Mouse (Mus musculus): ENCODE results near the gene Olfr867. TPM values are rescaled to one million over a fixed set of nuclear protein-coding genes. Genes with fewer than 3 reads are reported as not detected.

Olfr867 gene
- polyA plus RNA-seq (2016; fragmentation: Nextera tagmentation; extraction: Ambion mirVana) = not detected in 2 replicates

DNA sequence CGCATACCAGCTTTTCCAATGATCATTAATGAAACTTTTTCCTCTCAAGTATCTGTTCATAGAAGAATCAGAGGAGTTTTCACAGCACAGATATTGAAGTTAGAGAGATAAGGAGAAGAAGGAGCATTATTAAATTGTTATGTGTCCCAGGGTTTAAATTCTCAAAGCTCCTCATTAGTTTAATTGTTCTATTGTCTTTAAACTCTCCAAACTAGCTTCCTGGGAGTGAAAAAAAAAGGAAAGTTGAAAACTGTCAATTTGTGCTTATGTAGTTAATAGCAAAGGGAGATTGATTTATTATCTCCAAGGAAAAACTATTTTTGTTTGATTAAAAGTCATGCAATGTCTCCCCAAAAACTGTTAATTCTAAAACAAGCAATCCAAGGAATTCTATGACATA is at the start of gene Olfr867:
Olfr867 (minus strand) TSS at position 101 of the 400 bp plus-strand sequence.
- WGBS = 81% methylated on average over 1 of the region's 1 CpGs
- no peaks in the 10 kb centered on the region for H3K36me3 ChIP-seq (replicated peaks)
- no peak within 1 kb of the TSS for H3K9ac ChIP-seq
- peaks cover 10% of the 10 kb centered on the region for H3K9me3 ChIP-seq
- H3K27me3 ChIP-seq = no peaks in the 10 kb centered on the region
- H3K4me3 ChIP-seq (replicated peaks) = no peak within 1 kb of the TSS
- no peaks in the 10 kb centered on the region for H3K4me1 ChIP-seq
- no peak within 1 kb of the TSS for H3K27ac ChIP-seq
- ATAC-seq (ENCODE audit: low FRiP score) = no peak
- H3K4me2 ChIP-seq = no peak within 1 kb of the TSS

DNA sequence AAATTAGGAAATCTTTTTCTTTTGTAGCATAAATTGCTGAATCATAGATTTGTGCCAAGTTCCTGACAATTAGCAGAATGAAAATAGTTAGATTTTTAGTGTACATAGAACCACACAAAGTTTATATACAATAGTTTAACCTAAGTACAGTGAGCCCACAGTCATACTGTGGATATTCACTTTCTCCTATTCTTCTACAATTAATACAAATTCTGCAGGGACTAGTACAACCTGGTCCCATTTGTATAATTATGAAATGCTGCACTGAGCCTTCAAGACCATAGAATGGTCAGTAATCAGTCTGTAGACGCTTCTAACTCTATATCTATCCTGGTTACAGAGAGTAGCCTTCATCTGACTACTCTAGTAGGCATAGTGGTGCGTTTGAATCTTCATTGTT is 41.0 kb upstream of the Olfr867 start, which contains the start of gene Olfr868:
Olfr868 (plus strand) TSS at position 301 of the 400 bp plus-strand sequence.
- no peak within 1 kb of the TSS for H3K4me3 ChIP-seq (replicated peaks)
- WGBS = 46% methylated on average over 2 of the region's 2 CpGs
- no peak within 1 kb of the TSS for H3K27ac ChIP-seq
- H3K9ac ChIP-seq = no peak within 1 kb of the TSS
- H3K9me3 ChIP-seq = peaks cover 8% of the 10 kb centered on the region
- ATAC-seq (ENCODE audit: low FRiP score) = no peak
- no peaks in the 10 kb centered on the region for H3K36me3 ChIP-seq (replicated peaks)
- no peak within 1 kb of the TSS for H3K4me2 ChIP-seq
- H3K27me3 ChIP-seq = no peaks in the 10 kb centered on the region
- no peaks in the 10 kb centered on the region for H3K4me1 ChIP-seq

DNA sequence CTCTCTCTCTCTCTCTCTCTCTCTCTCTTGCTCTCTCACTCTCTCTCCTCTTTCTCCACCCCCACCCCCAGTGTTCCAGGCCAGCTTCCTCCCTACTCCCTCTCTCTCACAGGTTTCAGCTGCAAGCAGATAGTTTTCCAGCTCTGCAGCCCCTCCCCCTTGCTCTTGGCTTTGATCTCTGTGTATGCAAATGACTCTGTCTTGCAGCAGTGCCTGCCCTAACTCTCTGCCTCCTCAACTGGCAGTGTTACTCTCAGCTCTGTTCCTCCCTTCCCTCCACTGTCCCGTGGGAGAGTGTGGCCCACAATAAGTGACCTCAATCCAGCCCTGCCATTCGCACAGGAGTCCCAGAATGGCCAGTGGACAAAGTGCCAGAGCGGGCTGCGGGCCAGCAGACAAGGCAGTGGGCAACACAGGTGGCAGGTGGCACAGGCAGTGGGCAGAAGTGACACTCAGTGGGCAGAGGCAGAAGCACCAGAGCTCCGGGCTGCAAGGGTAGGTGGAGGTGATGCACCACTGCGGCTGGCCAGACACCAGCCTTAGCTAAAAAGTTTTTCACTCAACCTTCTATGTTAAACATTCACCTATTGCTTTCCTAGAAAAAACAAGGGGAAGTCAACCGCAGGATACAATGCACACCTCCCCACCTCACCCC is 16.3 kb upstream of the Olfr867 start:
- H3K27me3 ChIP-seq = no peaks in the 10 kb centered on the region
- H3K27ac ChIP-seq = no peak overlapping the region
- H3K4me2 ChIP-seq = no peak overlapping the region
- no peaks in the 10 kb centered on the region for H3K36me3 ChIP-seq (replicated peaks)
- ATAC-seq (ENCODE audit: low FRiP score) = no peak
- no peak overlapping the region for H3K9ac ChIP-seq
- peaks cover 43% of the 10 kb centered on the region for H3K9me3 ChIP-seq
- H3K4me1 ChIP-seq = no peaks in the 10 kb centered on the region
- 76% methylated on average over 7 of the region's 7 CpGs for WGBS
- no peak overlapping the region for H3K4me3 ChIP-seq (replicated peaks)

DNA sequence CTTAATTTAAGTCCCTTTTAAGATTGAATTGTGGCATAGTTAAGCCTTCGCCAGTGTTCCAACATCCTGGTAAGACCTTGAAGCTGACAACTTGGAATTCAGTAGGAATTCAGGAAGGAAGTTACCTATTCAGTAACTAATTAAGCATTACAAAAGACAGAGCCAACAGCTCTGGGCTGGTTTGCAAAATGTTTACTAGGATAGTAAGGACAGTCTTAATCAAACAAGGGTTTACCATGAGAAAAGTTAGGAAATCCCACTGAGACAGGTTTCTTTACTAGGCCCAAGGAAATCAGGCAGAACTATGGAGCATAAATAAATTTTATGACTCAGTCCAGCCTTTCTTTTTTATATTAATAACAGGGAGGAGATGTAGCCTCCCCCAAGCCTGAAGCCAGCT is 13.9 kb upstream of the Olfr867 start:
- Histone ChIP-seq H3K9ac (no peak overlapping the region), H3K36me3 (replicated peaks) (no peaks in the 10 kb centered on the region), H3K9me3 (peaks cover 37% of the 10 kb centered on the region), H3K4me2 (no peak overlapping the region), H3K4me1 (no peaks in the 10 kb centered on the region), H3K27me3 (no peaks in the 10 kb centered on the region), H3K4me3 (replicated peaks) (no peak overlapping the region), H3K27ac (no peak overlapping the region)
- ATAC-seq (ENCODE audit: low FRiP score) = no peak
- WGBS = 91% methylated on average over 1 of the region's 1 CpGs

DNA sequence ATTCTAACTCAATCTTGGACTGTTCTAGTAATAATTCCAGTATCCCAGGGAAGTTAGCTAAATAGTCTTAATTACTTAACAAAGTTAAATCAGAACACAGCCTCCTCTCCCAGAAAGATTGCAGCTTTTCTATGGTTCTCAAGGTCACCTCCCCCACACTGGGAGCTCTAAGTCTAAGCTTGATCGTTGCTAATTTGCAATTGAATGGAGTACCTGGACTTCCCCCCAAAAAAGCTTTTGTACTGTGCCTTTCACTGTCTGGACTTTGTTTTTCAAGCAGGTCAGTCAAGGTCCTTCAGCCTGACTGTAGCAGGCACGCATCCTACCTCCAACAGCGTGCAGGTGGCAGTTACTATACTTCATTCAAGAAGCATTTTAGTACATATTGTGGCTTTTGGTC is 12.9 kb upstream of the Olfr867 start:
- WGBS = 72% methylated on average over 3 of the region's 3 CpGs
- H3K9me3 ChIP-seq = peaks cover 31% of the 10 kb centered on the region
- ATAC-seq (ENCODE audit: low FRiP score) = no peak

DNA sequence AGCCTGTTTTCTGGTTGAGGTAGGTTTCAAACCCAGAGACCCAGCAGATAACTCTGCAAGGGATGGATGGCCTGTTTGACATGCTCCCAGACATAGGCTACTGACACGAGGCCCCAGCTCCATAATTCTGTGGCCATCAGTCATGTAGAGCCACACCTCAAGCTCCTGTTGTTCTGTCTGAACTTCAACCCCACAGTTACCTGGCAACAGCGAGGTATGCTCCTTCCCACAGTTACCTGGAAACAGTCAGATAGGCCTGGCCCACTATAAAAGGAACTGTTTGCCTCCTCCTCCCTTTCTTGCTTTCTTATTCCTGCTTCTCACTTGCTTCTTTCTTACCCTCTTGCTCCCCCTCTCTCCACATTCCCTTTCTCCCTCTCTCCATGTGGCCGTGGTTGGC is 9.4 kb downstream of the Olfr867 start:
- 78% methylated on average over 3 of the region's 3 CpGs for WGBS
- no peak overlapping the region for H3K4me2 ChIP-seq

More for the DNA sequence above, 12.9 kb upstream of the Olfr867 start:
- no peaks in the 10 kb centered on the region for H3K4me1 ChIP-seq
- H3K4me3 ChIP-seq (replicated peaks) = no peak overlapping the region
- no peaks in the 10 kb centered on the region for H3K27me3 ChIP-seq
- H3K4me2 ChIP-seq = no peak overlapping the region
- no peaks in the 10 kb centered on the region for H3K36me3 ChIP-seq (replicated peaks)
- no peak overlapping the region for H3K27ac ChIP-seq
- no peak overlapping the region for H3K9ac ChIP-seq

DNA sequence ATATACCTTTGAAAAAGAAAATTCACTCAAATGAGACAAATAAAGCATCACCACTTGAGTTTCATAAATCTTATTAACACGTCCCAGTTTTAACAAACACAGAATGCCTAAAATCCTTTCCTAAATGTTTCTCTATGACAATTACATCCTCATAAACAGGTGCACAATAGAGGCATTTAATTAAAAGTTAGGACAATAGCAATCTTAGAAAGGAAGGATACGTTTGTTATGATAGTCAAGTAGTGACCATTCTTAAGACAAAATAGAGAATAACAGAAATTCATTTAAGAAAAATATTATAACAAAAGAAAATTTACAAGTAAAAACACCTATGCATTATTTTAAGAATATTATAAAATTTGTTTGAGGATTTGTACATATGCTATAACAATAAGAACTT is 29.4 kb downstream of the Olfr867 start, which contains the start of gene Olfr866:
Olfr866 (minus strand) TSS at position 101 of the 400 bp plus-strand sequence.
- 81% methylated on average over 2 of the region's 2 CpGs for WGBS
- Histone ChIP-seq H3K4me2 (no peak within 1 kb of the TSS), H3K4me1 (no peaks in the 10 kb centered on the region), H3K27ac (no peak within 1 kb of the TSS), H3K9me3 (0 out of 2 replicates have a peak, but pooled peaks cover 3% of the 10 kb centered on the region), H3K27me3 (no peaks in the 10 kb centered on the region), H3K36me3 (replicated peaks) (no peaks in the 10 kb centered on the region), H3K9ac (no peak within 1 kb of the TSS), H3K4me3 (replicated peaks) (no peak within 1 kb of the TSS)
- ATAC-seq (ENCODE audit: low FRiP score) = no peak

More for the DNA sequence above, 9.4 kb downstream of the Olfr867 start:
- Histone ChIP-seq H3K9me3 (peaks cover 21% of the 10 kb centered on the region), H3K36me3 (replicated peaks) (no peaks in the 10 kb centered on the region), H3K4me1 (no peaks in the 10 kb centered on the region), H3K4me3 (replicated peaks) (no peak overlapping the region), H3K27ac (no peak overlapping the region), H3K9ac (no peak overlapping the region), H3K27me3 (no peaks in the 10 kb centered on the region)
- no peak for ATAC-seq (ENCODE audit: low FRiP score)

Small RNA genes lying within 50 kb of the gene (microRNA-seq; reads per million reads assigned to microRNA genes)
- gene Gm26231 (not detected), gene Gm44395 (not detected)

Other genes starting within 250 kb of the Olfr867 start
- not detected in 2 replicates for gene Olfr860, start 207.8 kb downstream of the Olfr867 start, polyA plus RNA-seq (2016; fragmentation: Nextera tagmentation; extraction: Ambion mirVana)
- gene Olfr862, start 169.6 kb downstream of the Olfr867 start, polyA plus RNA-seq (2016; fragmentation: Nextera tagmentation; extraction: Ambion mirVana) = not detected in 2 replicates
- gene Olfr77, start 140.7 kb downstream of the Olfr867 start, polyA plus RNA-seq (2016; fragmentation: Nextera tagmentation; extraction: Ambion mirVana) = 0.23 and 0.27 TPM in 2 replicates
- gene Olfr866, start 29.5 kb downstream of the Olfr867 start, polyA plus RNA-seq (2016; fragmentation: Nextera tagmentation; extraction: Ambion mirVana) = not detected in 2 replicates
- not detected in 2 replicates for gene Olfr868, start 41.1 kb upstream of the Olfr867 start, polyA plus RNA-seq (2016; fragmentation: Nextera tagmentation; extraction: Ambion mirVana)
- not detected in 2 replicates for gene Olfr869, start 71.4 kb upstream of the Olfr867 start, polyA plus RNA-seq (2016; fragmentation: Nextera tagmentation; extraction: Ambion mirVana)
- gene Olfr870, start 116.5 kb upstream of the Olfr867 start, polyA plus RNA-seq (2016; fragmentation: Nextera tagmentation; extraction: Ambion mirVana) = not detected in 2 replicates
- gene Olfr871, start 154.6 kb upstream of the Olfr867 start, polyA plus RNA-seq (2016; fragmentation: Nextera tagmentation; extraction: Ambion mirVana) = not detected in 2 replicates
- gene Olfr872, start 179.6 kb upstream of the Olfr867 start, polyA plus RNA-seq (2016; fragmentation: Nextera tagmentation; extraction: Ambion mirVana) = not detected in 2 replicates
- not detected in 2 replicates for gene Olfr39, start 224.8 kb upstream of the Olfr867 start, polyA plus RNA-seq (2016; fragmentation: Nextera tagmentation; extraction: Ambion mirVana)
- not detected in 2 replicates for gene Olfr873, start 241.0 kb upstream of the Olfr867 start, polyA plus RNA-seq (2016; fragmentation: Nextera tagmentation; extraction: Ambion mirVana)

Measured in forebrain, embryonic 12.5 days (tissue).